Mouse (Mus musculus): Measurements from ENCODE around the gene Cenpv. TPM values are rescaled to one million over a fixed set of nuclear protein-coding genes. Genes with fewer than 3 reads are reported as not detected.

Cenpv gene
- polyA plus RNA-seq (2012; rRNA removed): 113 and 149 TPM in 2 replicates

GRCm38 (mm10) chr11:62539089-62539890, at the start of gene Cenpv:
TSS of gene Cenpv (minus strand) at chr11:62539261.

GRCm38 (mm10) chr11:62573959-62574702, 35.1 kb upstream of the Cenpv start, which contains the start of gene Trpv2:
TSS of gene Trpv2 (plus strand) at chr11:62574486.

GRCm38 (mm10) chr11:62550727-62551225, 11.7 kb upstream of the Cenpv start, which contains the start of gene Ubb:
TSS of gene Ubb (plus strand) at chr11:62551171.

Other genes starting within 250 kb of the Cenpv start
- gene Pigl, start 80.8 kb downstream of the Cenpv start, polyA plus RNA-seq (2012; rRNA removed): 6.1 and 7.8 TPM in 2 replicates
- gene Ncor1, start 80.7 kb downstream of the Cenpv start, polyA plus RNA-seq (2012; rRNA removed): 148 and 152 TPM in 2 replicates
- gene Ubb, start 11.9 kb upstream of the Cenpv start, polyA plus RNA-seq (2012; rRNA removed): 3,973 and 4,569 TPM in 2 replicates
- gene Trpv2, start 35.2 kb upstream of the Cenpv start, polyA plus RNA-seq (2012; rRNA removed): 16.4 and 18.8 TPM in 2 replicates
- 15.6 and 16.8 TPM in 2 replicates for gene Lrrc75a, start 109.3 kb upstream of the Cenpv start, polyA plus RNA-seq (2012; rRNA removed)
- 35.2 and 38.2 TPM in 2 replicates for gene Mmgt2, start 109.4 kb upstream of the Cenpv start, polyA plus RNA-seq (2012; rRNA removed)
- gene Zfp287, start 192.6 kb upstream of the Cenpv start, polyA plus RNA-seq (2012; rRNA removed): 14.9 TPM in 2 replicates
- gene Gm10428, start 213.8 kb upstream of the Cenpv start, polyA plus RNA-seq (2012; rRNA removed): not detected in 2 replicates

Data from central nervous system, embryonic 14 days (tissue).